Mouse (Mus musculus) forebrain, embryonic 13.5 days (tissue): ENCODE data around the gene Tbc1d2b. TPM values are rescaled to one million over a fixed set of nuclear protein-coding genes. Genes with fewer than 3 reads are reported as not detected.

Source experiments
- ATAC-seq: fragments of 200-750 bp; cut with Nextera tagmentation; 2 replicates; pipeline ENCODE4 v1.8.0; 2017
- H3K27ac ChIP-seq: fragments of 300-500 bp; sonication (generic); 2 replicates; pipeline ENCODE4 v1.5.1; 2015; ENCODE audit warnings: inconsistent platforms, mild to moderate bottlenecking, moderate library complexity
- H3K27me3 ChIP-seq: fragments of 300-500 bp; sonication (generic); 2 replicates; pipeline ENCODE4 v1.6.1; 2015; ENCODE audit warnings: mild to moderate bottlenecking, inconsistent platforms
- H3K36me3 ChIP-seq: fragments of 300-500 bp; sonication (generic); 2 replicates; pipeline ENCODE4 v1.6.1; 2015; ENCODE audit warnings: mild to moderate bottlenecking, inconsistent platforms; ENCODE audit not compliant: poor library complexity, severe bottlenecking
- H3K4me1 ChIP-seq: fragments of 300-500 bp; sonication (generic); 2 replicates; pipeline ENCODE4 v1.6.1; 2015; ENCODE audit warnings: inconsistent platforms
- H3K4me2 ChIP-seq: fragments of 300-500 bp; sonication (generic); 2 replicates; pipeline ENCODE4 v1.6.1; 2015; ENCODE audit warnings: inconsistent platforms, mild to moderate bottlenecking, moderate library complexity
- H3K4me3 ChIP-seq: fragments of 300-500 bp; sonication (generic); 2 replicates; pipeline ENCODE4 v1.5.1; 2015; ENCODE audit warnings: mild to moderate bottlenecking, inconsistent platforms
- H3K9ac ChIP-seq: fragments of 300-500 bp; sonication (generic); 2 replicates; pipeline ENCODE4 v1.6.1; 2015; ENCODE audit warnings: mild to moderate bottlenecking, inconsistent platforms
- H3K9me3 ChIP-seq: fragments of 300-500 bp; sonication (generic); replicated peaks from 2 replicates; pipeline ENCODE4 v1.6.1; 2016; ENCODE audit warnings: inconsistent platforms
- WGBS: fragments of 180-500 bp; shearing (Covaris S2); methylation state at CpG from one replicate; pipeline ENCODE4 v1.1.7; 2015; 5-methylcytosine and 5-hydroxymethylcytosine counted together
- polyA plus RNA-seq: library from polyadenylated mRNA; unstranded; fragments of >200 nt; fragmentation: Nextera tagmentation; extraction: Ambion mirVana; gene quantifications from 2 replicates; pipeline ENCODE4 v1.2.1, GENCODE M21; 2015

The Tbc1d2b gene
- polyA plus RNA-seq, 1 experiment from 2014 or later = 4.1 TPM

- H3K9me3 ChIP-seq = no peaks in the 10 kb centered on the region
- peaks cover 99% of the 10 kb centered on the region for H3K36me3 ChIP-seq
- H3K4me2 ChIP-seq = no peak overlapping the region
- WGBS = 89% methylated on average over 7 of the region's 7 CpGs
- H3K4me3 ChIP-seq = no peak overlapping the region
- no peaks in the 10 kb centered on the region for H3K4me1 ChIP-seq
- H3K27me3 ChIP-seq = no peaks in the 10 kb centered on the region
- H3K27ac ChIP-seq = no peak overlapping the region
- ATAC-seq = no peak
- no peak overlapping the region for H3K9ac ChIP-seq
Observed at GRCm38 (mm10) chr9:90196262-90196661, 74.3 kb downstream of the Tbc1d2b start.

GRCm38 (mm10) chr9:90195000-90195399 lies 75.6 kb downstream of the Tbc1d2b start:
- no peak overlapping the region for H3K4me2 ChIP-seq
- H3K4me3 ChIP-seq = no peak overlapping the region
- WGBS = 85% methylated on average over 10 of the region's 10 CpGs
- no peaks in the 10 kb centered on the region for H3K9me3 ChIP-seq
- no peak for ATAC-seq
- no peaks in the 10 kb centered on the region for H3K27me3 ChIP-seq
- no peak overlapping the region for H3K27ac ChIP-seq
- no peak overlapping the region for H3K9ac ChIP-seq
- H3K36me3 ChIP-seq = peaks cover 98% of the 10 kb centered on the region
- H3K4me1 ChIP-seq = no peaks in the 10 kb centered on the region

- Histone ChIP-seq H3K9me3 (no peaks in the 10 kb centered on the region), H3K27ac (no peak overlapping the region), H3K4me1 (no peaks in the 10 kb centered on the region), H3K9ac (no peak overlapping the region), H3K4me3 (no peak overlapping the region), H3K4me2 (no peak overlapping the region), H3K36me3 (peaks cover 98% of the 10 kb centered on the region), H3K27me3 (no peaks in the 10 kb centered on the region)
- WGBS = 81% methylated on average over 5 of the region's 5 CpGs
- ATAC-seq = no peak
Observed at GRCm38 (mm10) chr9:90189391-90189790, 81.2 kb downstream of the Tbc1d2b start.

- 90% methylated on average over 4 of the region's 4 CpGs for WGBS
- H3K27me3 ChIP-seq = no peaks in the 10 kb centered on the region
- H3K4me3 ChIP-seq = no peak overlapping the region
- H3K9me3 ChIP-seq = no peaks in the 10 kb centered on the region
- H3K9ac ChIP-seq = no peak overlapping the region
- peaks cover 97% of the 10 kb centered on the region for H3K36me3 ChIP-seq
- peaks cover 5% of the 10 kb centered on the region; the same call in 1 of the 2 replicates for H3K4me1 ChIP-seq
- no peak for ATAC-seq
- no peak overlapping the region for H3K4me2 ChIP-seq
- no peak overlapping the region for H3K27ac ChIP-seq
Observed at GRCm38 (mm10) chr9:90188893-90189292, 81.7 kb downstream of the Tbc1d2b start.

- H3K9me3 ChIP-seq = no peaks in the 10 kb centered on the region
- H3K9ac ChIP-seq = no peak overlapping the region
- H3K27ac ChIP-seq = no peak overlapping the region
- WGBS = 89% methylated on average over 8 of the region's 8 CpGs
- peaks cover 92% of the 10 kb centered on the region for H3K36me3 ChIP-seq
- H3K4me3 ChIP-seq = no peak overlapping the region
- no peak overlapping the region for H3K4me2 ChIP-seq
- no peaks in the 10 kb centered on the region for H3K27me3 ChIP-seq
- no peak for ATAC-seq
- peaks cover 6% of the 10 kb centered on the region; the same call in 1 of the 2 replicates for H3K4me1 ChIP-seq
Observed at GRCm38 (mm10) chr9:90185356-90185910, 85.2 kb downstream of the Tbc1d2b start.

GRCm38 (mm10) chr9:90184116-90184515 lies 86.5 kb downstream of the Tbc1d2b start:
- peaks cover 92% of the 10 kb centered on the region for H3K36me3 ChIP-seq
- no peak overlapping the region for H3K9ac ChIP-seq

GRCm38 (mm10) chr9:90183550-90183949 lies 87.1 kb downstream of the Tbc1d2b start:
- H3K27ac ChIP-seq = no peak overlapping the region
- ATAC-seq = no peak
- no peaks in the 10 kb centered on the region for H3K9me3 ChIP-seq
- WGBS = 70% methylated on average over 3 of the region's 3 CpGs
- H3K4me2 ChIP-seq = no peak overlapping the region
- peaks cover 92% of the 10 kb centered on the region for H3K36me3 ChIP-seq
- no peaks in the 10 kb centered on the region for H3K27me3 ChIP-seq
- no peak overlapping the region for H3K4me3 ChIP-seq
- H3K4me1 ChIP-seq = peaks cover 6% of the 10 kb centered on the region; the same call in 1 of the 2 replicates
- no peak overlapping the region for H3K9ac ChIP-seq

More at GRCm38 (mm10) chr9:90184116-90184515, 86.5 kb downstream of the Tbc1d2b start:
- ATAC-seq = 0 out of 2 replicates have a peak, but pooled peaks have one; percentile 20
- no peaks in the 10 kb centered on the region for H3K27me3 ChIP-seq
- H3K4me2 ChIP-seq = no peak overlapping the region
- H3K9me3 ChIP-seq = no peaks in the 10 kb centered on the region
- H3K4me3 ChIP-seq = no peak overlapping the region
- 57% methylated on average over 8 of the region's 8 CpGs for WGBS
- H3K4me1 ChIP-seq = peaks cover 6% of the 10 kb centered on the region; the same call in 1 of the 2 replicates
- H3K27ac ChIP-seq = no peak overlapping the region

GRCm38 (mm10) chr9:90182636-90183421 lies 87.8 kb downstream of the Tbc1d2b start:
- ATAC-seq = no peak
- Histone ChIP-seq H3K9me3 (no peaks in the 10 kb centered on the region), H3K4me2 (no peak overlapping the region), H3K36me3 (peaks cover 92% of the 10 kb centered on the region), H3K9ac (no peak overlapping the region), H3K27me3 (no peaks in the 10 kb centered on the region), H3K4me3 (no peak overlapping the region), H3K4me1 (peaks cover 6% of the 10 kb centered on the region; the same call in 1 of the 2 replicates), H3K27ac (no peak overlapping the region; the same call in 1 of the 2 replicates)
- 89% methylated on average over 18 of the region's 18 CpGs for WGBS

GRCm38 (mm10) chr9:90181656-90182388 lies 88.8 kb downstream of the Tbc1d2b start:
- Histone ChIP-seq H3K36me3 (peaks cover 92% of the 10 kb centered on the region), H3K9me3 (no peaks in the 10 kb centered on the region)
- 90% methylated on average over 6 of the region's 6 CpGs for WGBS

GRCm38 (mm10) chr9:90179409-90179808 lies 91.2 kb downstream of the Tbc1d2b start:
- Histone ChIP-seq H3K9ac (no peak overlapping the region), H3K4me2 (no peak overlapping the region), H3K27ac (no peak overlapping the region), H3K36me3 (peaks cover 92% of the 10 kb centered on the region), H3K4me1 (peaks cover 6% of the 10 kb centered on the region; the same call in 1 of the 2 replicates), H3K9me3 (no peaks in the 10 kb centered on the region), H3K27me3 (no peaks in the 10 kb centered on the region), H3K4me3 (no peak overlapping the region)
- no peak for ATAC-seq
- 89% methylated on average over 5 of the region's 5 CpGs for WGBS

More at GRCm38 (mm10) chr9:90181656-90182388, 88.8 kb downstream of the Tbc1d2b start:
- H3K4me1 ChIP-seq = peaks cover 6% of the 10 kb centered on the region; the same call in 1 of the 2 replicates
- H3K27me3 ChIP-seq = no peaks in the 10 kb centered on the region
- no peak overlapping the region for H3K9ac ChIP-seq
- no peak overlapping the region for H3K27ac ChIP-seq
- no peak overlapping the region for H3K4me3 ChIP-seq
- no peak for ATAC-seq
- H3K4me2 ChIP-seq = no peak overlapping the region

- Histone ChIP-seq H3K27ac (no peak overlapping the region), H3K4me1 (no peaks in the 10 kb centered on the region), H3K36me3 (peaks cover 71% of the 10 kb centered on the region), H3K4me3 (no peak overlapping the region), H3K9ac (no peak overlapping the region), H3K27me3 (no peaks in the 10 kb centered on the region), H3K9me3 (no peaks in the 10 kb centered on the region), H3K4me2 (no peak overlapping the region)
- 86% methylated on average over 3 of the region's 3 CpGs for WGBS
- ATAC-seq = no peak
Observed at GRCm38 (mm10) chr9:90173330-90173729, 97.3 kb downstream of the Tbc1d2b start.
